Mouse (Mus musculus): ENCODE measurements at regions not wholly inside any gene's neighbourhood (a gene's known extent, or its start where the extent isn't known, plus 50 kb on each side); places are given as distances from the start of the nearest gene placed in this dataset.

DNA sequence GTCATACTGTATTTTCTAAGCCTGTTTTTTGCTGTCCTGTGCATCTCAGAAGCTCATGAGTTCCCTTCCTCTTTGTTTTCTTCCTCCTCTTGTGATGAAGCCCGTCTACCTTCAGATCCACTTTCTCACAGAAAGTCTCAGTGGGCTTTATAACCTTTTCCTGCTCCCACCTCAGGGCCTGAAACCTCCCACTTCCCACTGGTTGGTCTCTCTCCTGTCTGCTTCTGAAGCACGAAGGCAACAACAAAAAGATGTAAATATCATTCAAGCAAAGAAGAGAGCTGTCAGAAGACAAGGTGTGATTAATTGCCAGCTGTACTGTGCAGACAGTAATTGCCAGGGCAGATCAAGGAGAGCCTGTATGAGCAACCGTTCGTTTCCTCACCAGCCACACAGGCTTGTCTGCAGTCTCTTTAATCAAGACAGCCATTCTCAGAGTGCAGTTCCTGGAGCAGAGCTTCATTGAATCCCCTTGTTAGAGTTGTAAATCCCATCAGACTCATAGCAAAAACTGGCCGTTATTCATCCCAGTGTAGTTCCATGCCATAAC lies 80.0 kb upstream of the Mark1 start:
- DNase-seq (ENCODE audit: extremely low read depth, low read depth, low spot score): no peak
- no peak for TF ChIP-seq POLR2A (IDR thresholded peaks at IDR 0.05; ENCODE audit: extremely low read depth, insufficient read depth, low read length)
- no peak for TF ChIP-seq CTCF (IDR thresholded peaks at IDR 0.05; ENCODE audit: low read depth, low read length)
- H3K27me3 ChIP-seq (ENCODE audit: control insufficient read depth, insufficient read depth, low read length): no peaks in the 10 kb centered on the region
- no peaks in the 10 kb centered on the region for H3K36me3 ChIP-seq (ENCODE audit: control insufficient read depth, insufficient read depth, low read length)
- no peaks in the 10 kb centered on the region for H3K4me1 ChIP-seq (ENCODE audit: control insufficient read depth, insufficient read depth, low read length)
- no peaks in the 10 kb centered on the region for H3K79me2 ChIP-seq (ENCODE audit: control insufficient read depth, insufficient read depth, low read length)
- no peak overlapping the region for H3K9ac ChIP-seq (ENCODE audit: low read depth, low read length)
- no peak overlapping the region for H3K27ac ChIP-seq (replicated peaks; ENCODE audit: insufficient read depth, low read depth, low read length)
- no peak overlapping the region for H3K4me3 ChIP-seq (ENCODE audit: insufficient read depth, low read depth, low read length)
- WGBS: 75% methylated on average over 5 of the region's 5 CpGs

DNA sequence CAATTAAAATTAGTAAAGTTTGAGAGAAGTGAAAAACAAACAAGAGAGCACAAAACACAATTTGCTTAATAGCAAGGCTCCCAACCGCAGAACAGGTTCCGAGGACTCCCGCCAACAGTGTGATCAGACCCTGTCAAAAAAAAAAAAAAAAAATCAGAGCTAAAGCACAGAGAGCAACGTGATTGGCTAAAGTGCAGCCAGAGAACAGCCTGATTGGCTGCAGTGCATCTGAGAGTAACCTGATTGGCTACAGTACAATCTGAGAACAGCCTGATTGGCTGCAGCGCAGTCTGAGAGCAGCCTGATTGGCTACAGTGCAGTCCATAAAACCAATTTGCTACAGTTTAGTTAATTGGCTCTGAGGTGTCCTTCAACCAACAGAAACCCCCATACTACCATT lies 74.6 kb upstream of the Mark1 start:
- Histone ChIP-seq H3K27ac (replicated peaks; ENCODE audit: insufficient read depth, low read depth, low read length) (no peak overlapping the region), H3K36me3 (ENCODE audit: control insufficient read depth, insufficient read depth, low read length) (no peaks in the 10 kb centered on the region), H3K4me3 (ENCODE audit: insufficient read depth, low read depth, low read length) (no peak overlapping the region), H3K4me1 (ENCODE audit: control insufficient read depth, insufficient read depth, low read length) (no peaks in the 10 kb centered on the region; the same call in 1 of the 2 replicates), H3K9ac (ENCODE audit: low read depth, low read length) (no peak overlapping the region), H3K79me2 (ENCODE audit: control insufficient read depth, insufficient read depth, low read length) (no peaks in the 10 kb centered on the region), H3K27me3 (ENCODE audit: control insufficient read depth, insufficient read depth, low read length) (no peaks in the 10 kb centered on the region)
- DNase-seq (ENCODE audit: extremely low read depth, low read depth, low spot score): no peak
- TF ChIP-seq CTCF (IDR thresholded peaks at IDR 0.05; ENCODE audit: low read depth, low read length) (no peak), POLR2A (IDR thresholded peaks at IDR 0.05; ENCODE audit: extremely low read depth, insufficient read depth, low read length) (no peak)
- 84% methylated on average over 5 of the region's 5 CpGs for WGBS

DNA sequence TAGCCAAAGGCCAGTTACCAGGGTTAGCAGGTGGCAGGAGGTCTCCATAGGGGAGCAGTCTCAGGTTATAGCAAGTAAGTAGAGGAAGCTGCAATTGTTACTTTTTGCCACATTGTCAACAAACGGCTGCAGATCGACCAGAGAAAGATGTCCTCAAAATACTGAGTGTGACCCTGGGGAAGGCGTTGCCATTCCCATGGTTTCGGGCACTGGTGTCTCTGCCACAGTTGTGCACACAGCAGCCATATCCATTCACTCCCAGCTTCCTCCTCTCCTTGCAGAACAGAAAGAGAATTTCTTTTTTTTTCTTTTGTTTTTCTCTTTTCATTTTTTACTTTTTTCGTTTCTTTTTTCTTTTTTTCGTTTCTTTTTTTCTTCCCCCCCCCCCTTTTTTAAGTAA lies 73.4 kb upstream of the Mark1 start:
- H3K27me3 ChIP-seq (ENCODE audit: control insufficient read depth, insufficient read depth, low read length): no peaks in the 10 kb centered on the region
- H3K79me2 ChIP-seq (ENCODE audit: control insufficient read depth, insufficient read depth, low read length): no peaks in the 10 kb centered on the region
- TF ChIP-seq POLR2A (IDR thresholded peaks at IDR 0.05; ENCODE audit: extremely low read depth, insufficient read depth, low read length): no peak
- no peak for TF ChIP-seq CTCF (IDR thresholded peaks at IDR 0.05; ENCODE audit: low read depth, low read length)
- no peak overlapping the region for H3K27ac ChIP-seq (replicated peaks; ENCODE audit: insufficient read depth, low read depth, low read length)
- no peaks in the 10 kb centered on the region for H3K36me3 ChIP-seq (ENCODE audit: control insufficient read depth, insufficient read depth, low read length)
- WGBS: 77% methylated on average over 6 of the region's 6 CpGs
- no peaks in the 10 kb centered on the region; the same call in 1 of the 2 replicates for H3K4me1 ChIP-seq (ENCODE audit: control insufficient read depth, insufficient read depth, low read length)
- no peak overlapping the region for H3K4me3 ChIP-seq (ENCODE audit: insufficient read depth, low read depth, low read length)
- H3K9ac ChIP-seq (ENCODE audit: low read depth, low read length): no peak overlapping the region
- DNase-seq (ENCODE audit: extremely low read depth, low read depth, low spot score): no peak

DNA sequence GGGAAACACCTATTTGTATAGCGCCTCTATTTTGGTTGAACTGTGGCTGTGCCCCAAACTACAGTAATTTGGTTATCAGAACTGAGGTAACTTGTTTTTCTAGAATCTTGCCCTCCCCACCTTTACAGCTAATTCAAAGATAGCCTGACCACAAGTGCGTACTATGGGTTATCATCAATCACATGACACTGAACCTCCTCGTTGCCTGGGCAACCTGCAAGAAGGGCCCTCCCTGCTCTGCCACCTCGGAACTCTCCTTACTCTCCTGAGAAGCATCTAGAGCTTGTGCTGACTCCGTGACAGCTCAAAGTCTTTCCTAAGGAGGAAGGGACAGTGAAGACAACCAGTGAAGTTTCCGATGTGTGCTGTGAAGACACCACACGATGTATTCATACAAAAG lies 72.2 kb upstream of the Mark1 start:
- Histone ChIP-seq H3K9ac (ENCODE audit: low read depth, low read length) (no peak overlapping the region), H3K27ac (replicated peaks; ENCODE audit: insufficient read depth, low read depth, low read length) (no peak overlapping the region), H3K79me2 (ENCODE audit: control insufficient read depth, insufficient read depth, low read length) (no peaks in the 10 kb centered on the region), H3K4me3 (ENCODE audit: insufficient read depth, low read depth, low read length) (no peak overlapping the region), H3K4me1 (ENCODE audit: control insufficient read depth, insufficient read depth, low read length) (no peaks in the 10 kb centered on the region; the same call in 1 of the 2 replicates), H3K27me3 (ENCODE audit: control insufficient read depth, insufficient read depth, low read length) (no peaks in the 10 kb centered on the region), H3K36me3 (ENCODE audit: control insufficient read depth, insufficient read depth, low read length) (no peaks in the 10 kb centered on the region)
- TF ChIP-seq POLR2A (IDR thresholded peaks at IDR 0.05; ENCODE audit: extremely low read depth, insufficient read depth, low read length) (no peak), CTCF (IDR thresholded peaks at IDR 0.05; ENCODE audit: low read depth, low read length) (no peak)
- DNase-seq (ENCODE audit: extremely low read depth, low read depth, low spot score): no peak
- WGBS: 78% methylated on average over 7 of the region's 7 CpGs

DNA sequence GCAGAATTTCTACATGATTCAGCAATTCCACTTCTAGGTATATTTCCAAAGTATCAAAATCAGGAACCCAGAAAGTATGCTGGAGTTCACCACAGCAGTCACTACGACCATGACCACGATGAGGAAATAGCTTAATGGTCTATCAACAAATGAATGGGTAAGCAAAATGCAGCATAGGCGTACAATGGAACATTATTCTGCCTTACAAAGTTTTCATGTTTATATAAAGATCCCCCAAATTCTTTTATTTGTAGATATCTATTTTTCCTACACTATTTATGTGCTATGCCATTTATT lies 71.4 kb upstream of the Mark1 start:
- WGBS: 75% methylated on average over 3 of the region's 3 CpGs
- Histone ChIP-seq H3K27me3 (ENCODE audit: control insufficient read depth, insufficient read depth, low read length) (no peaks in the 10 kb centered on the region), H3K4me3 (ENCODE audit: insufficient read depth, low read depth, low read length) (no peak overlapping the region), H3K79me2 (ENCODE audit: control insufficient read depth, insufficient read depth, low read length) (no peaks in the 10 kb centered on the region), H3K9ac (ENCODE audit: low read depth, low read length) (no peak overlapping the region), H3K27ac (replicated peaks; ENCODE audit: insufficient read depth, low read depth, low read length) (no peak overlapping the region), H3K4me1 (ENCODE audit: control insufficient read depth, insufficient read depth, low read length) (no peaks in the 10 kb centered on the region; the same call in 1 of the 2 replicates), H3K36me3 (ENCODE audit: control insufficient read depth, insufficient read depth, low read length) (no peaks in the 10 kb centered on the region)
- DNase-seq (ENCODE audit: extremely low read depth, low read depth, low spot score): no peak
- no peak for TF ChIP-seq POLR2A (IDR thresholded peaks at IDR 0.05; ENCODE audit: extremely low read depth, insufficient read depth, low read length)
- TF ChIP-seq CTCF (IDR thresholded peaks at IDR 0.05; ENCODE audit: low read depth, low read length): no peak

DNA sequence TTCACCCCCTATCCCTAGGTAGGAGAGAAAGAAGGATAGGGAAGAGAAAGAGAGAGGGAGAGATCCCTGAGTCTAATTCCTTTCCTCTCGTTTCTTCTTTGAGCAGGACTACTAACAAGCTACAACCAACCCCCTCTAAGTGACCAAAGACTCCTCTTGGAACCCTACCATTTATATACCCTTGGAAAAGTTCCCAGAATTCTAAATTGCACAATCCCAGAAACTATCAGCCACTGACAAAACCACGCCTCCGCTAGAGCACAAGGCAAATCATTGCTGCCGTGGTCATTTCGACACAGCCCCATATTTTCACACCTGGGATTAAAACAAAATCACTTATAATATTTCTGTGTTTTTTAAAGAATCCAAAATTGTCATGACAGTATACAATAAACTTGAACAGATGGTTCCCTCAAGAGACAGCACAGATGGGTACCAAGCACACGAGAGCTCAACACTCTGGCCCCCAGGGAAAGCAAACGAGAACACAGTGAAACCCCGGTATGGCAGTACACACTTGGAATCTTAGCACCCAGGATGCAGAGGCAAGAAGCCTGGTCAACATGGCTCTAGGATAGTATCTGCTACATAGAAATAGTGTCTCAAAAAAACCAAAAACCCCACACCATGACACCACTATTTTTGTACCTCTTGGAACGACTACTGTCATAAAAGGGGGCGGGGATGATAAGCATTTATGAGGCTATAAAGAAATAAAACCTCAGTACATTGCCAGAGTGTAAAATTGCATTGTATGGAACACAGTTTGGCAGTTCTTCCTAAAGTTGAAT lies 70.9 kb upstream of the Mark1 start:
- H3K27me3 ChIP-seq (ENCODE audit: control insufficient read depth, insufficient read depth, low read length): no peaks in the 10 kb centered on the region
- TF ChIP-seq CTCF (IDR thresholded peaks at IDR 0.05; ENCODE audit: low read depth, low read length) (no peak), POLR2A (IDR thresholded peaks at IDR 0.05; ENCODE audit: extremely low read depth, insufficient read depth, low read length) (no peak)
- no peak overlapping the region for H3K27ac ChIP-seq (replicated peaks; ENCODE audit: insufficient read depth, low read depth, low read length)
- peak; percentile 78 for DNase-seq (ENCODE audit: extremely low read depth, low read depth, low spot score)
- no peaks in the 10 kb centered on the region for H3K36me3 ChIP-seq (ENCODE audit: control insufficient read depth, insufficient read depth, low read length)
- WGBS: 38% methylated on average over 10 of the region's 10 CpGs
- H3K4me1 ChIP-seq (ENCODE audit: control insufficient read depth, insufficient read depth, low read length): no peaks in the 10 kb centered on the region; the same call in 1 of the 2 replicates
- H3K4me3 ChIP-seq (ENCODE audit: insufficient read depth, low read depth, low read length): no peak overlapping the region
- no peaks in the 10 kb centered on the region for H3K79me2 ChIP-seq (ENCODE audit: control insufficient read depth, insufficient read depth, low read length)
- H3K9ac ChIP-seq (ENCODE audit: low read depth, low read length): no peak overlapping the region
